Comparison of ENCODE assay signal across 22 mouse cellular contexts in genomic region chr8:114673416-114673815, GRCm38 (mm10).
DNase-seq lines count a peak whose midpoint lies in the region; TF ChIP-seq lines count a peak whose summit lies in the region.
"Had no signal": no experiment of that assay in that cellular context is flagged by ENCODE, and none has a peak within 500 bp of the region (broad histone marks: within the 10 kb centered on the region; RNA-seq: fewer than 3 reads in every experiment).

No protein-coding gene starts in this region.

- no peaks in the 10 kb centered on the region for H3K36me3 ChIP-seq in hindbrain, embryonic 10.5 days
- H3K36me3 ChIP-seq: embryonic facial prominence, embryonic 15.5 days; forebrain, embryonic 12.5 days; heart, embryonic 10.5 days; intestine, embryonic 15.5 days had no signal

- H3K27me3 ChIP-seq in hindbrain, embryonic 10.5 days (ENCODE audit: insufficient read depth, poor library complexity, severe bottlenecking), result no peaks in the 10 kb centered on the region
- H3K27me3 ChIP-seq: CH12.LX; forebrain, embryonic 12.5 days; intestine, embryonic 15.5 days had no signal

- H3K4me3 ChIP-seq in layer of hippocampus, adult 2 months, result no peak overlapping the region
- no peak overlapping the region for H3K4me3 ChIP-seq in hindbrain, embryonic 10.5 days
- H3K4me3 ChIP-seq: embryonic facial prominence, embryonic 15.5 days; erythroblast, embryonic 14.5 days; forebrain, embryonic 12.5 days; heart, embryonic 10.5 days; intestine, embryonic 15.5 days had no signal

- no peak overlapping the region for H3K27ac ChIP-seq in layer of hippocampus, adult 2 months
- H3K27ac ChIP-seq in hindbrain, embryonic 10.5 days, result no peak overlapping the region
- H3K27ac ChIP-seq: embryonic facial prominence, embryonic 15.5 days; forebrain, embryonic 12.5 days; heart, embryonic 10.5 days; hindbrain, embryonic 14.5 days; intestine, embryonic 15.5 days had no signal

- no peaks in the 10 kb centered on the region for H3K9me3 ChIP-seq in hindbrain, embryonic 10.5 days
- H3K9me3 ChIP-seq: embryonic facial prominence, embryonic 15.5 days; forebrain, embryonic 12.5 days; heart, embryonic 10.5 days; intestine, embryonic 15.5 days had no signal

- peak; percentile 42 for DNase-seq in adrenal gland, adult 2 months
- no peak for DNase-seq in adrenal gland, adult 8-10 months
- DNase-seq in 3134 (ENCODE audit: extremely low read depth, insufficient read length, low spot score), result peak; percentile 56
- peak; percentile 88 for DNase-seq in NIH3T3 (ENCODE audit: low read depth)
- DNase-seq in adipocyte (ENCODE audit: low spot score), result peak; percentile 45
- no peak for DNase-seq in ovary, adult 18-20 months (ENCODE audit: low spot score)
- no peak for DNase-seq in layer of hippocampus, adult 2 months (ENCODE audit: low spot score in 2 of 2)
- no peak for DNase-seq in hindbrain, embryonic 10.5 days (ENCODE audit: low spot score)
- DNase-seq: cerebellum, adult 2 months; cerebellum, postnatal 10 days; embryo, embryonic 11 days; gastrocnemius, postnatal 36 days; heart, postnatal 10 days; heart, postnatal 4 days; kidney, adult 18-20 months had no signal

- TF ChIP-seq CTCF in layer of hippocampus, adult 2 months (conservative IDR thresholded peaks at IDR 0.05), result no peak

- WGBS in hindbrain, embryonic 10.5 days, result 94% methylated on average over 3 of the region's 3 CpGs

- H3K4me1 ChIP-seq in hindbrain, embryonic 10.5 days (replicated peaks), result peaks cover 7% of the 10 kb centered on the region
- H3K4me1 ChIP-seq: forebrain, embryonic 12.5 days; intestine, embryonic 15.5 days had no signal

Comparison
In these comparisons a context has a peak if more than half of its experiments do, and no peak if none do; other contexts are left out.
1. DNase-seq: peak in adrenal gland, adult 2 months (single experiment), 3134 (single experiment), NIH3T3 (single experiment) and adipocyte (single experiment); none in adrenal gland, adult 8-10 months (single experiment), ovary, adult 18-20 months (single experiment), layer of hippocampus, adult 2 months (0 of 2) and hindbrain, embryonic 10.5 days (single experiment).